Mouse (Mus musculus) hindbrain, embryonic 13.5 days (tissue): Measurements from ENCODE around the gene Vapb. TPM values are rescaled to one million over a fixed set of nuclear protein-coding genes. Genes with fewer than 3 reads are reported as not detected.

Source experiments
- ATAC-seq: fragments of 200-750 bp; cut with Nextera tagmentation; 2 replicates; pipeline ENCODE4 v1.8.0; 2017; ENCODE audit warnings: moderate TSS enrichment; ENCODE audit not compliant: low FRiP score
- H3K27ac ChIP-seq: fragments of 300-500 bp; sonication (generic); 2 replicates; pipeline ENCODE4 v1.5.1; 2015; ENCODE audit warnings: inconsistent platforms, mild to moderate bottlenecking, moderate library complexity
- H3K27me3 ChIP-seq: fragments of 300-500 bp; sonication (generic); 2 replicates; pipeline ENCODE4 v1.6.1; 2015; ENCODE audit warnings: mild to moderate bottlenecking, inconsistent platforms
- H3K36me3 ChIP-seq: fragments of 300-500 bp; sonication (generic); 2 replicates; pipeline ENCODE4 v1.6.1; 2015; ENCODE audit warnings: mild to moderate bottlenecking, inconsistent platforms
- H3K4me1 ChIP-seq: fragments of 300-500 bp; sonication (generic); replicated peaks from 2 replicates; pipeline ENCODE4 v1.6.1; 2015; ENCODE audit warnings: inconsistent platforms
- H3K4me2 ChIP-seq: fragments of 300-500 bp; sonication (generic); 2 replicates; pipeline ENCODE4 v1.6.1; 2015; ENCODE audit warnings: inconsistent platforms, mild to moderate bottlenecking, moderate library complexity
- H3K4me3 ChIP-seq: fragments of 300-500 bp; sonication (generic); 2 replicates; pipeline ENCODE4 v1.5.1; 2015; ENCODE audit warnings: mild to moderate bottlenecking, inconsistent platforms
- H3K9ac ChIP-seq: fragments of 300-500 bp; sonication (generic); 2 replicates; pipeline ENCODE4 v1.6.1; 2015; ENCODE audit warnings: mild to moderate bottlenecking, inconsistent platforms
- H3K9me3 ChIP-seq: fragments of 300-500 bp; sonication (generic); 2 replicates; pipeline ENCODE4 v1.6.1; 2016; ENCODE audit warnings: inconsistent platforms
- WGBS: fragments of 180-500 bp; shearing (Covaris S2); methylation state at CpG from one replicate; pipeline ENCODE4 v1.1.7; 2015; 5-methylcytosine and 5-hydroxymethylcytosine counted together
- polyA plus RNA-seq: library from polyadenylated mRNA; unstranded; fragments of >200 nt; fragmentation: Nextera tagmentation; extraction: Ambion mirVana; gene quantifications from 2 replicates; pipeline ENCODE4 v1.2.1, GENCODE M21; 2015

Vapb gene
- polyA plus RNA-seq, 1 experiment from 2014 or later, result 13.3 TPM

DNA sequence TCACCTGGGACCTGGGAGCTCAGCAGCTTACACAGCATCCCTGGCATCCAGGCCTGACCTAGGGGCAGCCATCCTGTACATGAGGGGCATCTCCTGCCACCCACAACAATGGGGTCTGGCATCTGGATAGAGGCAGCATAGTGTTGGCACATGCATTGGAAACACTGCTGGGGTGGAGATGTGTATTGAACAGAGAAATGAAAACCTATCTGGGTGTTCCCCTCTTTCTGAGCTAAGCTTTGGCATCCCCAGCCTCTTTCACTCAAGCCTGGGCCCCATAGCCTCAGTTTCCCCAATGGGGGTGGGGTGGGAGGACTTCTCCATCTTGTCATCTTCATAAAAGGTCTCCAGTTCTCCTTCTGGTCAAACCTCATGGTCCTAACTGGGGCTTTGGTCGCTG lies 62.2 kb downstream of the Vapb start:
- no peaks in the 10 kb centered on the region for H3K36me3 ChIP-seq
- peaks cover 25% of the 10 kb centered on the region for H3K4me1 ChIP-seq
- no peak for ATAC-seq
- H3K4me2 ChIP-seq, result no peak overlapping the region
- no peaks in the 10 kb centered on the region for H3K27me3 ChIP-seq
- 86% methylated on average over 1 of the region's 1 CpGs for WGBS
- H3K9me3 ChIP-seq, result no peaks in the 10 kb centered on the region
- no peak overlapping the region for H3K27ac ChIP-seq
- no peak overlapping the region for H3K4me3 ChIP-seq
- no peak overlapping the region for H3K9ac ChIP-seq

DNA sequence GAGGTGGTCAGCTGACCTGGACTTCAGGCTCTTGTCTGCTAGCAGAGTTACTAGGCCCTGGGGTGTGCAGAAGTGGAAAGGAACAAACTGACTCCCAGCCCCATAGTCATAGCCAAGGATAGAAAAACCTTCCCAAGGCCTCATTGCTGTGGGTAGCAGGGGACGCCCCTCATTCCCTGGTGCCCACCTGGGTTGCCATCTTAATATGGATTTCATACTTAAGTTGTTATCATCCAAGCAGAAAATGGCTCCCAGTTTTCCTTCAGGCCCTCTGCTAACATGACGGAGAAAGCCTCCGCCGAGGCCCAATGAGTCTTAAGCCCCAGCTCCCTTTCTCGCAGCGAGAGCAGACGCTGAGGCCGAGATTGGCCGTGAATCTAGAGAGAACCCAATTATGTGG lies 63.3 kb downstream of the Vapb start:
- Histone ChIP-seq H3K9ac (no peak overlapping the region), H3K9me3 (no peaks in the 10 kb centered on the region), H3K4me3 (no peak overlapping the region), H3K4me1 (peaks cover 22% of the 10 kb centered on the region), H3K27me3 (no peaks in the 10 kb centered on the region), H3K4me2 (no peak overlapping the region), H3K27ac (no peak overlapping the region), H3K36me3 (no peaks in the 10 kb centered on the region)
- no peak for ATAC-seq
- 81% methylated on average over 9 of the region's 9 CpGs for WGBS

DNA sequence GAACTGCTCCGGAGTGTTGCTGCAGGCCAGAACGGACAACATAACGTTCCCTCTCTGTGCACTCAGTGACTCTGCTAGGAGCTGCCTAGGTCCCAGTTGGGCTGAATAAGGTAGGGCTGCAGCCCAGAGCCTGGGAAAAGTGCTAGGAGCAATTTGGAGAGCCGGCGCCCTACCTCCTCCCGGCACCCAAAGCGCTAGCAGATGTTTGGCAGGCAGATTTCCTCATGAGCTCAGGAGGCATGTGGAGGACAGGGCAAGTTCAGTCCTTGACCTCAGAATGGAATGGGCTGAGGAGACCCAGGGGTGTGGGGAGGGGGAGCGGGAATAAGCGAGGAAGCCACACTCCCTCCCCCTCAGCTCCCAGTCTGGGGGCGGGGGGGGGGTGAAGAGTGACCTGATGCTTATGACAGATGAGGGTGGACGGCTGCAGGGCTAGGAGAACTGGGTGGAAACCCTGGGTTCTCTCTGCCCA lies 64.1 kb downstream of the Vapb start:
- Histone ChIP-seq H3K36me3 (no peaks in the 10 kb centered on the region), H3K4me3 (no peak overlapping the region), H3K27me3 (no peaks in the 10 kb centered on the region), H3K4me2 (no peak overlapping the region), H3K27ac (0 out of 2 replicates have a peak overlapping the region, but pooled peaks have one; percentile 15), H3K9ac (no peak overlapping the region), H3K4me1 (peaks cover 16% of the 10 kb centered on the region), H3K9me3 (no peaks in the 10 kb centered on the region)
- ATAC-seq, result no peak; the same call in 1 of the 2 replicates
- WGBS, result 66% methylated on average over 11 of the region's 11 CpGs

DNA sequence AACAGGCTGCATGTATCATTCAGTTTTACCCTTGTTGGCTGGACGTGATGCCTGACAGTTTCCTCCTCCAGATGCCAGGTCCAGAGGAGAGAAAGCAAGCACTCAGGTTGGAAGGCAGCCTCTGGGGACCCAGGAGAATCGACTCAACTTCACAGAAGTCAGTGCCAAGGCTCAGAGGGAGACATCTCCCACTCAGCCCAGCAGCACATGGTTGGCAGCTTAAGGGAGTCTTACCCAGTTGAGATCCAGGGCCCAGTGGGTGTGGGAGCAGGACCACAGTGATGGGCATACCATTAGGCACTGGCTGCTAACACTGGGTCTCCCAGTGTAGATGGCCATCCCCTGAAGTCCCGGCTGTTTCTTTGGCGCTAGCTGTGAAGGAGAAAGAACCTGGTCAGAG lies 64.9 kb downstream of the Vapb start:
- H3K27ac ChIP-seq, result no peak overlapping the region
- peaks cover 10% of the 10 kb centered on the region; the same call in 1 of the 2 replicates for H3K4me1 ChIP-seq
- no peak overlapping the region for H3K4me2 ChIP-seq
- no peaks in the 10 kb centered on the region for H3K9me3 ChIP-seq
- no peak overlapping the region for H3K9ac ChIP-seq
- no peak overlapping the region for H3K4me3 ChIP-seq
- H3K36me3 ChIP-seq, result no peaks in the 10 kb centered on the region
- 79% methylated on average over 4 of the region's 4 CpGs for WGBS
- no peak for ATAC-seq
- no peaks in the 10 kb centered on the region for H3K27me3 ChIP-seq

DNA sequence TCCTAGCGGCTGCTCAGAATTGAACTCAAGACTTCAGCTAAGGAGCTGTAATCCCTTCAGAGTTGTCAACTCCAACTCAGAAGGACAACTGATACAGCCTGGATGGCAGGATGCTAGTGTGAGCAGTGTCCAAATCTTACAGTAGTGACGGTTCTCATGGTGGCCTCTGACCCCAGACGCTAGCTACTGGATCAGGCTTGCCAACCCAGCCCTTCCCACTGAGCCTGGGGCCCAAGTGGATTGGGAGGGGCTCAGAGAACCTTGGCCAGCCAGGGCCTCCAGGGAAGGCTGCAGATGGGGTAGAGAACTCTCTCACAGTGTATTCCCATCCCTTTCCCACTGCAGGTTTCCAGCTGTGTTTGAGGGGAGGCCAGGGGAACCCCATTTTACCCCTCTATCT lies 65.6 kb downstream of the Vapb start:
- Histone ChIP-seq H3K4me3 (no peak overlapping the region), H3K36me3 (no peaks in the 10 kb centered on the region), H3K27me3 (no peaks in the 10 kb centered on the region), H3K9me3 (no peaks in the 10 kb centered on the region), H3K4me1 (peaks cover 8% of the 10 kb centered on the region; the same call in 1 of the 2 replicates), H3K9ac (no peak overlapping the region), H3K4me2 (no peak overlapping the region), H3K27ac (no peak overlapping the region)
- ATAC-seq, result no peak
- WGBS, result 79% methylated on average over 3 of the region's 3 CpGs

DNA sequence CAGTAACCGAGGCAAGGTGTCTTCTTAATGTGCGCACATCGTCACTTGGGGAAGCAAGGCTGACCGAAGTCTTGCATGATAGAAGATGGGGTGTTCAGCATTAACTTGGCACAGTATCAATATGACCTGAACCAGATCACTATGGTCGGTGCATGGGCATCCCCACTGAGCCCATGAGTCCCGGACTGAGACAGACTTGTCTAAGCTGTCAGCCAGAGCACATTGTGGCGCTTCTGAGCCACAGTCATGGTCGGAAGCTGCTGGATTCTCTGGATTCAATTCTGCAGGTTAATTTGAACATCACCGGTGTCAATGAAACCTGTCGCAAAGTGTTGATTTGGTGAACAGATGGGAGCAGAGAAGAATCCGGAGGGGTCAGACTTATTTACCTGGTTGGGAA lies 66.5 kb downstream of the Vapb start:
- WGBS, result 92% methylated on average over 11 of the region's 11 CpGs
- no peaks in the 10 kb centered on the region for H3K36me3 ChIP-seq
- H3K27me3 ChIP-seq, result no peaks in the 10 kb centered on the region
- no peak overlapping the region for H3K27ac ChIP-seq
- H3K4me2 ChIP-seq, result no peak overlapping the region
- no peak for ATAC-seq
- H3K9ac ChIP-seq, result no peak overlapping the region
- H3K4me1 ChIP-seq, result peaks cover 8% of the 10 kb centered on the region; the same call in 1 of the 2 replicates
- H3K9me3 ChIP-seq, result no peaks in the 10 kb centered on the region
- H3K4me3 ChIP-seq, result no peak overlapping the region

DNA sequence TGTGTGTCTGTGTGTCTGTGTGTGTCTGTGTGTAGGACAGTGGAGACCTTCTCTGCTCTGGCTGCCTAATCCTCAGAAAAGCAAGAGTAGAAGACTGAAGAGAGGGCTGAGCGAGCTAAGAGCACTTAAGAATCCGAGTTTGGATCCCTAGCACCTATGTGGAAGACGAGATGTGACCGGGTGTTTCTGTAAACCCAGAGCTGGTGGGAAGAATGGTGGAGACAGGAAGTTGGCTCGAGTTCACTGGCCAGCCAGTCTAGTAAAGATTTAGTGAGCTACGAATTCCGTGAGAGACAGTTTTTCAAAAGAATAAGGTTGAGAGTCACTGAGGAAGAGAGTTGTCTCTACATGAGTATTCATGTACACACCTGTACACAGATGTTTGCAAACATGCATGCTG lies 69.3 kb downstream of the Vapb start:
- WGBS, result 84% methylated on average over 7 of the region's 7 CpGs
- no peak for ATAC-seq
- no peak overlapping the region for H3K4me2 ChIP-seq
- H3K36me3 ChIP-seq, result no peaks in the 10 kb centered on the region
- peaks cover 3% of the 10 kb centered on the region; the same call in 1 of the 2 replicates for H3K27me3 ChIP-seq
- no peak overlapping the region for H3K9ac ChIP-seq
- H3K27ac ChIP-seq, result no peak overlapping the region
- no peaks in the 10 kb centered on the region for H3K9me3 ChIP-seq
- peaks cover 5% of the 10 kb centered on the region; the same call in 1 of the 2 replicates for H3K4me1 ChIP-seq
- H3K4me3 ChIP-seq, result no peak overlapping the region

DNA sequence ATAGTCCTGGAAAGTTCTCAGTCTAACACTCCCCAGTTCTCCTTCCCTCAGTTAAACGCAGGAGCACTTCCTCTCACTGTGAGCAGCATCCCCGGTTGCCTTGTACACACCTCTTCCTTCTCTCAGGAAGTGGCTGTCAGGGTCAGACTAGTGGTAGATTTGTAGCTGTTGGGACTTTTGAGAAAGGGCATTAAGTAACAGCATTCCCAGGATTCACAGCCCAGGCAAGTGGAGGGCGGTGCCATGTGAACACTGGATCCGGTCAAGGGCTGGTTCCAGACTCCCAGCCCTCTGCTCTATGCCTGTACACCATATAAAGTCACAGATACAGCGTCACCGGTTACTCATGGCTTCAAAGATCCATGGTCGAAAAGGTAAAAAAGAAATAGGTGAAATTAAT lies 71.6 kb downstream of the Vapb start:
- Histone ChIP-seq H3K4me3 (no peak overlapping the region), H3K9me3 (no peaks in the 10 kb centered on the region), H3K4me1 (no peaks in the 10 kb centered on the region), H3K36me3 (no peaks in the 10 kb centered on the region), H3K27ac (no peak overlapping the region), H3K4me2 (no peak overlapping the region), H3K9ac (no peak overlapping the region), H3K27me3 (peaks cover 3% of the 10 kb centered on the region; the same call in 1 of the 2 replicates)
- WGBS, result 91% methylated on average over 7 of the region's 7 CpGs
- no peak for ATAC-seq

DNA sequence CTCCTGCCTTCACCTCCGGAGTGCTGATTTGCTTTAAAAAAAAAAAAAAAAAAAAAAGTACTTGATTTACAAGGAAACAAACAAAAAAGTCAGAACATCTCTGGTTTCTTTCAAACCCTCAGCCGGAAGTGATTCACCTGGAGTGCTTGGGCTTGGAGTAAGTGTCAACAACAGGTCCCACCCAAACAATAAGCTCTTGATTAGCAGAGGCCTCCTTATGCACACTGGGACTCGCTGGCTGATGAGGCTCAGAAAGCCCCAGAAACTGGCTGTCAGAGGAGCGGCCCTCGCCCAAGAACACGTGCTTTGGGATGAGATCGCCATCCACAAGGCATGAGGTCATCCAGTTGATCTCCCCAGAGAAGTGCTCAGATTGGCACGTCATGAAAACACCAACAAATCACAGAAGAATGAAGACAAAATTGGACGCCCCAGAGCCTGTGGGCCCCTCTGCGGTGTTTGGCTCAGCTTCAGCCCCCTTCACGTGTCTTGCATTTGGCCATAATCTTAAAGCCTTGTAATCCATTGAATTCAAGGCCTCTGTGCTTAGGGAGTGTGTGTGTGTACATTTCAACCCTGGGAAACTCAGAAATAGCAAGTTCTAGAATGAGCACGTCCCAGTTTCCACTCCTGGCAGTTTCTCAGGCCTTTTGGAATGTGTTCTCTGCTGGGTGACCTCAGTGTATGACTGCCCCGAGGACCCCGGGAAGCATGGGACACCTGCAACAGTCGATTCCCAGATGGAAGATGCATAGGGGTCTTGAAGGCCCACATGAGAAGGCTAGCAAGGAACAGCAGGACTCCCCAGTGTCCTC lies 72.9 kb downstream of the Vapb start:
- H3K27me3 ChIP-seq, result peaks cover 3% of the 10 kb centered on the region; the same call in 1 of the 2 replicates
- 87% methylated on average over 15 of the region's 15 CpGs for WGBS
- H3K4me2 ChIP-seq, result no peak overlapping the region
- no peaks in the 10 kb centered on the region for H3K4me1 ChIP-seq
- no peak overlapping the region for H3K27ac ChIP-seq
- H3K9me3 ChIP-seq, result no peaks in the 10 kb centered on the region
- no peak overlapping the region for H3K4me3 ChIP-seq
- no peak for ATAC-seq
- H3K36me3 ChIP-seq, result no peaks in the 10 kb centered on the region
- H3K9ac ChIP-seq, result no peak overlapping the region

DNA sequence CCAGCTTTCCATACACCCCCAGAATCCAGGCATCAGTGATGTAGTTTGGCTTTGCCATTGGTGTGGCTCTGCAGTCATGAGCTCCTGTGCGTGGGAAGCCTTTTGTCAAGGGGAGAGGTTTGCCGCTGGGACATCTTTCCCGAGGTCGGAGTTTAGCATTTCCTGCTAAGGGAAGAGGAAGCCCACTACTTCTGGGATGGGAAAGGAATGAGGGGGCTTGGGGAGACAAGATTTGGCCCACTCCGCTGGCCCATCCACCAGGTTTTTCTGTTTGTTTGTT lies 73.5 kb downstream of the Vapb start:
- Histone ChIP-seq H3K4me2 (no peak overlapping the region), H3K27me3 (peaks cover 3% of the 10 kb centered on the region; the same call in 1 of the 2 replicates), H3K9ac (no peak overlapping the region), H3K36me3 (no peaks in the 10 kb centered on the region), H3K4me3 (no peak overlapping the region), H3K27ac (no peak overlapping the region), H3K4me1 (no peaks in the 10 kb centered on the region), H3K9me3 (no peaks in the 10 kb centered on the region)
- no peak for ATAC-seq
- 77% methylated on average over 5 of the region's 5 CpGs for WGBS

DNA sequence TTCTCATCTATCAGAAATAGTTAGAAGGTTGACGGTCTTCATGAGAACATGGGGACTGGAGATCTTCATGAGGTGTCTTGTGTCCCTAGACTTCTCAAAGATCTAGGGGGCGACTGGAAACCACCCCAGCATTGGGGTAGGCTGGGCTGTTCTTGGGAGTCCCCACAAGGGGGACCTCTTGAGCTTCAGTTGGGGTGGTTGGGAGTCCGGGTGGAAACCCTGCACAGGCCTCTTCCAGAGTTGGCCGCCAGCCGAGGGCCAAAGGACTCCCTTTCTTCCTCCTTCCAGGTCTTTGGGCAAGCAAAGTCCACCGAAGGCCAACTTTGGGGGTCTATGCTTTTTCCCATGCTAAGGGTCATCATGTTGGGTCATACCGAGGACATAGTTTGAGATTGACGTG lies 74.5 kb downstream of the Vapb start:
- WGBS, result 75% methylated on average over 8 of the region's 8 CpGs
- Histone ChIP-seq H3K4me1 (no peaks in the 10 kb centered on the region), H3K4me2 (no peak overlapping the region), H3K36me3 (no peaks in the 10 kb centered on the region), H3K9me3 (no peaks in the 10 kb centered on the region), H3K4me3 (no peak overlapping the region), H3K9ac (no peak overlapping the region), H3K27me3 (peaks cover 3% of the 10 kb centered on the region; the same call in 1 of the 2 replicates), H3K27ac (no peak overlapping the region)
- no peak for ATAC-seq

DNA sequence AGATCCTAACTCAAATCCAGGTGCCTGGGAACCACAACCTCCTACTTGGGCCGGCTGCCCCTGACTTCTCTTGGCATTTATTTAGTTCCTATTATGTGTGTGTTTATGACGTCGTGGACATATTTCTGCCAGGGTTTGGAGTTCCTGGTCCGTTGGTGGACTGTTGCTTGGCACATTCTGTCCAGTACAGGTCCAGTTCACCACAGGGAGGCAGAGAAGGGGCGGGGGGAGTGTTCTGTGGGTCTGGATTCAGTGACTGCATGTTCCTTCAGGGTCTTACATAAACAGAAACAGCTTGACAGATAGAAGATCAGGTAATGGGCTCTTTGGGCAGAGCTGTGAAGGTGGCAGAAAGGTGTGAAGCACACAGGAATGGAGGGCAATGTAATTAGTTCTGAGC lies 75.8 kb downstream of the Vapb start:
- 89% methylated on average over 5 of the region's 5 CpGs for WGBS
- Histone ChIP-seq H3K4me2 (no peak overlapping the region), H3K27ac (no peak overlapping the region), H3K4me3 (no peak overlapping the region), H3K9ac (no peak overlapping the region), H3K9me3 (peaks cover 8% of the 10 kb centered on the region; the same call in 1 of the 2 replicates), H3K27me3 (peaks cover 3% of the 10 kb centered on the region; the same call in 1 of the 2 replicates), H3K4me1 (no peaks in the 10 kb centered on the region), H3K36me3 (no peaks in the 10 kb centered on the region)
- no peak for ATAC-seq

DNA sequence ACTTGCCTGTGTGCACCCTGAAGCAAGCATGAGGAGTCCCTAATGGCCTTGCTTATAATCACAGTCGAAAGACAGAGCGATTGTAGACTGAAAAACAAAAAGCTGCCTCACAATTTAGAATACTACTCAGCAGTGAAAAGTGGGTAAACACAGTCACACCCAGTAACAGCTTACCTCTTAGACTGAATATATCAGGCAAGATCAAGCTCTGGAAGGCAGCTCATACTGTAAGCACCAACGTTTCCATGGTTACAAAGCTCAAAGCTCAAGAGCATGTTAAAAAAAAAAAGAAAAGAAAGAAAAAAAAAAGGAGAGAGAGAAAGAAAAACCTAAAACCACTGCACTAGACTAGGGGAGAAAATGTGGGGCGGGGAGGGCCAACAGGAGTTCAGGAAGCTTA lies 89.0 kb downstream of the Vapb start:
- 91% methylated on average over 4 of the region's 4 CpGs for WGBS
- H3K9ac ChIP-seq, result no peak overlapping the region
- no peaks in the 10 kb centered on the region for H3K36me3 ChIP-seq
- H3K4me3 ChIP-seq, result no peak overlapping the region
- no peak for ATAC-seq
- H3K4me1 ChIP-seq, result no peaks in the 10 kb centered on the region
- H3K4me2 ChIP-seq, result no peak overlapping the region
- H3K27me3 ChIP-seq, result no peaks in the 10 kb centered on the region
- H3K27ac ChIP-seq, result no peak overlapping the region
- H3K9me3 ChIP-seq, result 0 out of 2 replicates have a peak, but pooled peaks cover 3% of the 10 kb centered on the region
